Mouse (Mus musculus) mouse embryonic stem cell (cell line): ENCODE results near the gene Eftud2.

ENCODE experiments used
- in situ Hi-C, 2 experiments: fragments of 300-500 bp; cut with MboI; formaldehyde crosslinking; loops; 1 replicate in 1 of 2; 3 replicates in 1 of 2; pipeline ENCODE4 v1.14.3; 2019 to 2020; ENCODE audit warnings: low sequenced_read_pairs in 2 of 2, low pct_unique_long_range_greater_than_20kb in 1 of 2, mixed read lengths in 1 of 2; ENCODE audit not compliant: unreplicated experiment in 1 of 2

Eftud2 gene

DNA sequence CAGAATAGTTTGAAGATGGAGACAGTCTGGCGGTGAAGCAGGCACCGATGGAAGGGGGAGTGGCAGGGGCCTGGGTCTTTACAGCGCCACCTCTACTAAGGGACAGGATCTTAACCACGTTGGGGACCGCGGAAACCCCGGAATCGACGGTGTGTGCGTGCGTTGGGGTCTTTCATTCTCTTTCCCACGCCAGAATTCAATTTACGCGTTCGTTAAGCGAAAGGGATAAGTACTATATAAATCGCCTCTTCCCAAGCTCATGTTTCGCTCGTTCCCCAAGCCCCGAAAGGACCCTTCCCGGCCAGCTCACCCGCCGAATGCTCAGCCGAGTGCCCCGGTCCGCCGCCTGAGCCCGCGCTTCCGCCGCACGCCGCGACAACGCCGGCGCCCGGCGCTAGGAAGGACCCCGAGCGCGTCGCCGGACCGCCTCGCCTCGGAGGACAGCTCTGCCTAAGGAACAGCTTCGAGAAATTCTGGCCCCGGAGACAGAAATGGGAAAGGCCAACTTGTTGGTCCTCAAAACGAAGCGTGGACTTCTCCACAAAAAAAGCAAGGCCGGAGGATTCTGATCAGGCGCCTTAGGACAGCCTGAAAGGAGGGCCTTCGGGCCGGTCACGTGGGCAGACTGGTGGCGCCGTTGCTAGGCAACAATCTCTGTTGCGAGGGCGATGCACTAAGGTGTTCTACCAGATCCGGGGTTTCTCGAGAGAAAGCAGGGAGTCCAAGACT lies at the start of gene Eftud2, which contains the start of gene Ccdc103:
Eftud2 (minus strand) TSS at position 401 of the 729 bp plus-strand sequence.
Ccdc103 (plus strand) TSS at position 620 of the 729 bp plus-strand sequence.
- in situ Hi-C loops, result no loop called here

GRCm38 (mm10) chr11:102925351-102925717 lies 44.5 kb upstream of the Eftud2 start:
- in situ Hi-C loops, result no loop called here

DNA sequence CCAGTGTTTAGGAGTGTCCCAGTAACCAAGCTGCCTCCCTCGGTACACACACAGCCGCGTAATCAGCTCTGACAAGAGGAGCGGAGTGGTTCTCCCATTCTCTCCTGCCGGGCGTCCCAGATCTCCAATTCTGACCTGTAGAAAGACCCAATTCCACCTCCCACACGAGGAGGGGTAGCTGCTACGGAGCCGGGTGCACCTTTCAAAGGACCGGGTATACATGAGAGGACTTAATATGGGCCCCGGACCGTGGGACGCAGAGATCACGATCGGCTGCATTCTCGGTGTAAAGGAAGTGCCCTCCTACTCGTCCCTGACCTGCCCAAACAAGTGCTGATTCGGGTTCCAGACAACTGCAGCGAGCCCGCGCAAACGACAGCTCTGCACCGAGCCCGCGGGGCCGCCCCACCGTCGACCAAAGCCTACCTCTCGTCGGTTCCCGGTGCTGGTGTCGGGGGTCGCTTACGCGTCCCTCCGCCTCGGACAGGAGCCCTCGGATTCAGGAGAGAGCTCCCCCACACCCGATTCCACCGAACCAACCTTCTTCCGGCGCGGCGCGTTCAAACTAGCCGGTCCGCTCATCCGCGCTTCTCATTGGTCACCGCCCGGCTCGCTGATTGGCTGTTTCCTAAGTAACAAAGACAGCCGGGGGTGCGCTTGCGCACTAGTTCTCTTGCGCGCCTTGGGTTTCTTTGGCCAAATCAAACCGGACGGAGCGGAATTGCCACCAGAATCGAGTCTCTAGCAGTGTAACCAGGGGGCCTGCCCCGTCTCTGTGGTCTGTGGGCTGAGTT lies 44.0 kb upstream of the Eftud2 start, which contains the start of gene Kif18b:
Kif18b (minus strand) TSS at position 568 of the 794 bp plus-strand sequence.
- in situ Hi-C loops, result no loop called here

GRCm38 (mm10) chr11:102921491-102921890 lies 40.7 kb upstream of the Eftud2 start:
- in situ Hi-C loops, result no loop called here

DNA sequence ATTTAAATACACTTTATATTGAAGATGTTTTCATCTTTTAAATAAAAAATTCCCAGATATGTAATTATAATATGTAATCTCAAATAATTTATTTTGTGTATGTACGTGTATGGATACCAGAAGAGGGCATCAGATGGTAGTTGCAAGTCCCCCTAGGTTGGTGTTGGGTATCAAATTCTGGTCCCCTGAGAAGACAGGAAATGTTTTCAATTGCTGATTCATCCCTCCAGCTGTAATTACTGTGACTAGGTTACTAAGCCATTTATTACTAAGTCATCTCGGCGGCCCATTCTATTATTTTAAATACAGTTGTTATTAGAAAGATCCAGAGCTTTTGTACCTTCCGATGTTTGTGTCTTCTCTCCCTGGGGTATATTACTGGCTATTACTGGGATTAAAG lies 37.3 kb upstream of the Eftud2 start:
- in situ Hi-C loops, result no loop called here

DNA sequence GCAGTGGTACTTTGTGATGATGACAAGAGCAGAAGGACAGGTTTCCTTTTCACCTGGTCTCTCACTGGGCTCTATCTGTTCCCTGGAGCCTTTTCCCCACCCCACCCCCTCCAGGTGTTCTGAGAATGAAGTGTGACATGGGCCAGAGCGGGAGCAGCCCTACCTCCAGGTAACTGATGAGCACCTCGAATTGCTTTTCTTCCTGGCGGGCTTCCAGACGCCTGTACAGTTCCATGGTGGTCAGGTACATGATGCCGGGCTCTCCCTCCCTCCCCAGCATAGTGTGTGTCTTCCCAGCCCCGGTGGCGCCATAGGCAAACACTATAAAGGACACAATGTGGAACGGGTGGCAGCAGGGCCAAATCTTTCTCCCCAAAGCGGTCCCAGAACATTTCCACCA lies 34.6 kb upstream of the Eftud2 start:
- in situ Hi-C loops, result no loop called here

DNA sequence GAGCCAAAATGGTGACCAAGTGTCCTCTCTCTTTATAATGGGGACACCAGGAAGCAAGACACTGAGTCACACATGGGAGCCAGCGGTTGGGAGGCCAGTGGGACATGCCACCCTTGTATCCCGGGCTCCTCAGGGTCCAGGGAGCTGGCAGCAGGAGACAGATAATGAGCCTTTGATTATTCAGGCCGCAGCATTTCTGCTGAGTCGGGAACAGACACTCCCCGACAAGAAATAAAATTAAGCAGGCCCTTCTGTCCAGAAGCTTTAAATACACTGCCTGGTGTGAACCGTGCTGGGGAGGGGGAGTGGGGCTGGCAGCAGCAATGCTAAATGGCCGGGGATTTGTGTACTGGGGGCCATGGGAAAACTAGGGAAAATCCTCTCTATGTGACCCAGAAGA lies 30.6 kb upstream of the Eftud2 start:
- in situ Hi-C loops, result no loop called here

GRCm38 (mm10) chr11:102903654-102904053 lies 22.9 kb upstream of the Eftud2 start:
- in situ Hi-C loops, result no loop called here

DNA sequence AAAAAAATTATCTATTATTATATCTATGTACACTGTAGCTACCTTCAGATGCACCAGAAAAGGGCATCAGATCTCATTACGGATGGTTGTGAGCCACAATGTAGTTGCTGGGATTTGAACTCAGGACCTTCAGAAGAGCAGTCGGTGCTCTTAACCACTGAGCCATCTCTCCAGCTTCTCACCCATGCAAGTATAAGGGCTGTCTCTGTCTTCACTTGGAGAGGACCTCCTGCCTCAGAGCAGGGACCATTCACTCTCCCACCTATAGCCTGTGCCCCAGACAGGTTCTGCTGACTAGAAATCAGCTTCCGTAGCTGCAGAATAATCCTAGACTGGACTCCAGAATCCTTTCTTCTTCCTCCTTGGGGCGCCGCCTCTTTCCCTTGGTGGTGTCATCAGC lies 21.3 kb upstream of the Eftud2 start:
- in situ Hi-C loops, result no loop called here

DNA sequence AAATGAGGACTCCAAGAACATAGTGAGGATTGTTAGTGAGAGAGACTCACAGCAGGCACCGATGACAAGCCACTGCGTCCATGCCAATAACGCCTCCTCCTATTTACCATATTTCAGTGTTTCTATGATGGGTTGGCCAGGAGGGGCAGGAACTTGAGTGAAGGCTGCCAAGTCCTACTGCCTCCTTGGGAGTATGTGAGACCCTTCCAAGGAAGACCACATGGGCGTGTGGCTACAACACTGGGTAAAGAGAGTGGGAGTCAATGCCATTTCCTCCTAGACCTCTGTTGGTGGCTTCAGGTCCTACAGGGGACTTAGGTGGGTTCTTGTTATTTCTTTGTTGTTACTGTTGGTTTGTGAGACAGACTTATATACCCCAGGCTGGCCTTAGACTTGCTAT lies 20.4 kb upstream of the Eftud2 start:
- in situ Hi-C loops, result no loop called here

DNA sequence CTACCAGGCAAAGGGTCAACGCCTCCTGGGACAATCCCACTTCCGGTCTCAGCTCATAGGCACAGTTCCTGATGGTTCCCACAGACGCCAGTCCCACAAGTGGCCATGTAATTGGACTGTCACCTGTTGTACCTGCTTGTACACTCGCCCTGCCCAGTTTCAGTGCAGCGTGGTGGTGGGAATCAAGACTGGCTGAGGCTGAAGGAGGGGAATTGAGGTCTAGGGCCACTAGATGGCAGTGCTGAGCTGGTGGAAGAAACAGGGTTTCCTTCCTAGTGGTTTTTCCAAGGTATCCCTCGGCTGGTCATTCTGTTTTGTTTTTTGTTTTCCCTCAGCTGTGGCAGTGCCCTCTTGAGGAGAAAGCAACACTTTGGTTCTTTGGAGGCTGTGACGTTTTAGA lies 20.0 kb upstream of the Eftud2 start, which contains the start of gene Gfap:
Gfap (minus strand) TSS at position 150 of the 400 bp plus-strand sequence.
- in situ Hi-C loops, result no loop called here

DNA sequence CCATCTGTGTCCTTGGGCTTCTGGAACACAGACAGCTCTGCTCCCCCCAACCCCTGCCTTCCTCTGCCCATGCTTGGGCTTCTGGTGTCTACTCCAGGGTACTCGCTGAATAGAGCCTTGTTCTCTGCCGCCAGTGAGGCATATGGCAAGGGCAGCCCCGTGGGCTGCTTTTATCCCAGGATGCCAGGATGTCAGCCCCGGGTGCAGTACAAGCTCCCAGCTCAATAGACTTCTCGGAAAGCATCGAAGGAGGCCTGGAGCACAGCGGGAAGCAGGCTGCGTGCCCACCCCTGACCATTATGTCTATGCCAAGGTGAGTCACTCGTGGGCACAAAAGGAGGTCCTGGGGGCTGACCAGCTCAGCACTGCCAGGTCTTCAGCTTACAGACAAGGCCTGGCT lies 17.6 kb upstream of the Eftud2 start:
- in situ Hi-C loops, result loop anchor here in 1 of 2 experiments (5.0 kb wide), 1 partner anchor 94 kb away; no protein-coding TSS in a partner anchor

- in situ Hi-C loops, result loop anchor here in 1 of 2 experiments (5.0 kb wide), 1 partner anchor 96 kb away; no protein-coding TSS in a partner anchor
These were observed 15.9 kb upstream of the Eftud2 start for GRCm38 (mm10) chr11:102896641-102897040.

DNA sequence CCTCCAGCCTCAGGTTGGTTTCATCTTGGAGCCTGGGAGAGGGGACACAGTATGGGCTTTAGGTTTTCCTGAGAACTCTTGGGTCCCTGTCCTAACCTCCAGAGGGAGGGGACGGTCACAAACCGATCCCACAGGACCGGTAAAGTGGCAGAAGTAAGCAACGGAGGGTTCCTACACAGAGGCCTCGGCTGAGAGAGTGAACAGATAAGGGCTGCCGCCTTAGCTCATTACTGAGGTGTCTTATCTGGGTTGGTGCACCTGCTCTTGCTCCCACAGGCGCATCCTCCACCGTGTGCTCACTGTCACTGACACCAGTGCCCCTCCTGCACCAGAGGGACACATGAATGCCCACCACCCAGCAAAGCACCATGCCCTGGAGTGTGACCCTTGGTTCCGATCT lies 15.0 kb upstream of the Eftud2 start:
- in situ Hi-C loops, result loop anchor here in 1 of 2 experiments (5.0 kb wide), 1 partner anchor 97 kb away; no protein-coding TSS in a partner anchor

- in situ Hi-C loops, result loop anchor here in 1 of 2 experiments (5.0 kb wide), 1 partner anchor 98 kb away; no protein-coding TSS in a partner anchor
These were observed 13.9 kb upstream of the Eftud2 start for GRCm38 (mm10) chr11:102894716-102895115.

DNA sequence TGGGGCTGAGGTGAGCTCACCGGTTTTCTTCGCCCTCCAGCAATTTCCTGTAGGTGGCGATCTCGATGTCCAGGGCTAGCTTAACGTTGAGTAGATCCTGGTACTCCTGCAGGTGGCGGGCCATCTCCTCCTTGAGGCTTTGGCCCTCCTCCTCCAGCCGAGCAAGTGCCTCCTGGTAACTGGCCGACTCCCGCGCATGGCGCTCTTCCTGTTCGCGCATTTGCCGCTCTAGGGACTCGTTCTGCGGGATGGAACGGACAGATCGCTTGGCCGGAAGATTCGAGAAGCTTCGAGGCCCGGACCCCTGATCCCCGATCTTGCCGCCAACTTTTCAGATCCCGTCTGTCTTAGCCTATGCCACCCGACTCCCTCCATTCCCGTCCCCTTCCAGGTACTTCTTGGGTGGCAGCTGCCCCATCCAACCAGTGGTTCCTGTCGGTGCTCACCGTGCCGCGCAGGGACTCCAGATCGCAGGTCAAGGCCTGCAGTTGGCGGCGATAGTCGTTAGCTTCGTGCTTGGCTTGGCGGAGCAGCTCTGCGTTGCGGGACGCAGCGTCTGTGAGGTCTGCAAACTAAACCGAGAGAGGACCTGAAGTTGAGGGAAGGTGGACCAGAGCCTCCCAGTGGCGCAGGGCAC lies 12.3 kb upstream of the Eftud2 start:
- in situ Hi-C loops, result no loop called here

DNA sequence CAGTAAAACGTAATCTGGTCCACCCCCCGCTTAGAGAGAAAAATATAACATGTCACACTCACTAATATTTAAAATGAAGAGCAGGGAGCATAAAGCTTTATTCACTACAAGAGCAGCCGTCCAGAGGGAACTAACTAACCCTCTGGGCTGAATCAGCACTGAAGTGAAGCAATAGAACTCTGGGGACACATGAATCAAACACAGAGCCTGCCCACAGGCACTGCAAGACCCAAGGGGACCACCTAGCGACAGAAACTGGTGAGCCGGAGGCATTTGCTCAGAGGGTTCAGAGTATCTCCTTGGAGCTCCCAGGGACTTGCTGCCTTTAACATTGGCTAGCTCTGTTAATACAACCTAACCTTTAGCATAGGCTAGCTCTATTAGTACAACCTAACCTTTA lies 9.3 kb upstream of the Eftud2 start:
- in situ Hi-C loops, result no loop called here

DNA sequence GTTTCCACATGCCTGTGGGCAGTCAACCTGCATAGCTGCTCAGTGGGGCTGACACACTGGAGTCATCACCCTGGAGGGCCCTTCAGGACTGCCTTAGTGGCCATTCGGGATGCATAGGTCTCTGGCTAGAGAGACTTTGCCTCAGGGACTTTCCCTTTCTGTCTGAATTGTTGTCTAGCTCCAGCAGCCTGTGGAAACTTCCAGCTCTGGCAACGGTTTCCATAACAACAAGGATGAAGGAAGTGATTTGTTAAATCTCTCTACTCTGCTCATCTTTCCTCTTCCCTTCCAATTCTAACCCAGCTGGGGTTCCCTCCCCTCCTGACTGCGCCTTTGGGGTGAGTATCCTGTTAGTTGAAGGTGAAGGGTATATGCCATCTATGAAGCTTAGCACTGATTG lies 7.3 kb upstream of the Eftud2 start:
- in situ Hi-C loops, result no loop called here

DNA sequence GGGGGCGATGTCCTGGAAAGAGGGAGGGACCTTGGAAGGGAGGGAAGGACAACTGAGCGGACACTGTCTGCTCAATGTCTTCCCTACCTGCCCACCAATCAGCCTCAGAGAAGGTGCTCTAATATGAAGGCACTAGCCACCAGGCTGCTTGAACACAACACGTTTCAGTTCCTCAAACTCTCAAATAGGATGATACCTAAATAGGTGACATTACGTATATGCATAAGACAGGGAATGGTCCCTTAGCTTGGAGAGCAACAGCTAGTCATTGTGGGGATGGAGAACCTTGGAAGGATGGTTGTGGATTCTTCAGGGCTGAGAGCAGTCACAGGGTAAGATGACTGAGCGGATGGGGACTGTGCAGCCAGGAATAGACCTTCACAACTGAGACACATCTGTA lies 6.6 kb upstream of the Eftud2 start:
- in situ Hi-C loops, result no loop called here
